Mouse (Mus musculus) WW6 (cell line): ENCODE data around the gene M1ap.

Experiments
- DNase-seq: peaks from one replicate; pipeline ENCODE4 v3.0.0-alpha.2; 2013; ENCODE audit warnings: low read depth, low spot score

M1ap gene

GRCm38 (mm10) chr6:83033249-83034185, 86.8 kb downstream of the M1ap start, which contains the start of the genes Dok1 and Loxl3:
Dok1 (minus strand) TSS chr6:83033471.
Loxl3 (plus strand) TSS chr6:83034173.
- DNase-seq, result no peak

GRCm38 (mm10) chr6:83034463-83035055, 87.9 kb downstream of the M1ap start:
- no peak for DNase-seq

DNA sequence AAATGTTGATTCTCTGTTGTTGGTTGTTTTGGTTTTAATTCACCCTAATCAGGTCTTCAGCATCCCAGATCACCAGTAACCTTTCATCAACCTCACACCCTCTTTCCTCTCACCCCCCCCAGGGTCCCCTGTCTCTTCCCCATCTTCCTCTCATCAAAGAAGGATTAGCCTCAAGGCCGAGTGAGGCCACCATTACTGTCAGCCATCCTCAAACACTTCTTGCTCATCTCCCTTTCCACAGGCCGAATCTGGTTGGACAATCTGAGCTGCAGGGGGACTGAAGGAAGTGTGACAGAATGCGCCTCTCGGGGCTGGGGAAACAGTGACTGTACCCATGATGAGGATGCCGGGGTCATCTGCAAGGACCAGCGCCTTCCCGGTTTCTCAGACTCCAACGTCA, 90.5 kb downstream of the M1ap start:
- DNase-seq, result no peak

GRCm38 (mm10) chr6:83038496-83039012, 91.9 kb downstream of the M1ap start:
- DNase-seq, result peak; percentile 79

GRCm38 (mm10) chr6:83040601-83041000, 93.9 kb downstream of the M1ap start:
- DNase-seq, result no peak

- no peak for DNase-seq
These were observed 96.9 kb downstream of the M1ap start for GRCm38 (mm10) chr6:83043561-83043960.

DNA sequence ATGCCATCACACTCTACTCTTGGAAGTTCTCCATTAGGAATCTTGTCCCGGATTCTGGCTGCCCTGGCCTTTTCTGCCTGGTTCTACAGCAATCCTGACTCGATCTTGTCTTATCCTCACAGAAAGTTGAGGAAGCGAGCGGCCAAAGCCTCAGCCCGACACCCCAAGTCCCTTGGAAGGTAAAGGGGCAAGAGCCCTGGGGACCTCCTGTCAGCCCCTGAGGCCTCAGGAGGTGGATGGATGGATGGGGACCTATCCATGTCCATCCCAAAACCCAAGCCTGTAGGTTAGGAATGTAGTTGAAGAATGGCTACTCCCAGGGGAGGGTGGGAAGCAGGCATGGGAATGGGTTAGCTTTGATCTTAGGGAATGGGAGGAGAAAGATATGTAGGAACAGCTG, 97.3 kb downstream of the M1ap start:
- DNase-seq, result no peak

DNA sequence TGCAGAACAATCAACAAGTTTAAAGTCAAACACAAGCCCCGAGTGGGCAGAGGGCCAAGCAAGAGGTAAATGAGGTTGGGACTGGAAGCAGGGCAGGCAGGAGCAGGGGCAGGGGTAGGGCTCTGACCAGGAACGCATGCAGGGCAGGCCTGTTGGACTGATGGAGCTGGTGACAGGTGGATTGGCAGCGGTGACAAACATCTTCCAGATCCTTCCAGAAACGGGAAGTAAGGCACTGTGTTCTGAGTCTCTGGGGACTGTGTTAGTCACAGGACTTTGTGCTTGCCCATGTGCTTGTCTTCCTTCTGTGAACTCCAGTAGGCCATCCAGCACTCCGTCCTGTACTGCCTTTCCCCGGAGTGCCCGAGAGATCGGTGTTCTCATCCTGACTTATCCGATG, 98.0 kb downstream of the M1ap start:
- no peak for DNase-seq

GRCm38 (mm10) chr6:83049367-83049766, 102.7 kb downstream of the M1ap start:
- no peak for DNase-seq

DNA sequence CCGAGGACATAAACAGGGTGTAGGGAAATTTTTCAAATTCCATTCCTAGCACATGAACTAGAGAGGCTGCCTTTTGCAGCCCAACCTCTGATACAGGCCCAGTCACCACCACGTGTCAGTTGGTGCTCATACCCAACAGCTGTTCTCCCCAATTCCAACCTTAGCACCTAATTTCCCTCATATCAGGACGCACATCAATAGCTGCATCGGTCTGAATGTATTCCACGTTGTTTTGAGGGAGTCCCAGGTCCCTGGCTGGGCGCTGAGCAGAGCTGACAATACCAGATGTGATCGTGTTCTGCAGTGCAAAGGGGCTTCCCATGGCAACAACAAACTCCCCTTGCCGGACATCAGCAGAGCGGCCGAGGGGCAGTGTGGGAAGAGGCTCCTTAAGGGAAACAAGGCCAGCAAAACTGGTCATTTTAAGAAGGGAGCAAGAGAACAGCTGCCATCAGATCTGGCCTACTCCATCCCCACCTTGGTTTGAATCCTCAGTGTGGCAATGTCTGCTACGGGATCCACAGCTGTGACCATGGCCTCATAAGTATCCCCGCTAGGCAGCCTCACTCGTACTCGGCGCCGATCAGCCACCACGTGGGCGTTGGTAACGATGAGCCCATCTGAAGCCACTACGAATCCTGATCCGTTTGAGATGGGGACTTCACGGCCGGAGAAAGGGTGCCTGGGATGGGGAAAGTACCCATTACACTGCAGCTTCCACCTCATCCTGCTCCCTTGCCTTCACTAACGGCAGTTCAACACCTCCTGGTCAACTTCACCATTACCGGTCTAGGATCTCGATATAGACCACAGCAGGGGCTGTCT, 106.6 kb downstream of the M1ap start:
- no peak for DNase-seq

DNA sequence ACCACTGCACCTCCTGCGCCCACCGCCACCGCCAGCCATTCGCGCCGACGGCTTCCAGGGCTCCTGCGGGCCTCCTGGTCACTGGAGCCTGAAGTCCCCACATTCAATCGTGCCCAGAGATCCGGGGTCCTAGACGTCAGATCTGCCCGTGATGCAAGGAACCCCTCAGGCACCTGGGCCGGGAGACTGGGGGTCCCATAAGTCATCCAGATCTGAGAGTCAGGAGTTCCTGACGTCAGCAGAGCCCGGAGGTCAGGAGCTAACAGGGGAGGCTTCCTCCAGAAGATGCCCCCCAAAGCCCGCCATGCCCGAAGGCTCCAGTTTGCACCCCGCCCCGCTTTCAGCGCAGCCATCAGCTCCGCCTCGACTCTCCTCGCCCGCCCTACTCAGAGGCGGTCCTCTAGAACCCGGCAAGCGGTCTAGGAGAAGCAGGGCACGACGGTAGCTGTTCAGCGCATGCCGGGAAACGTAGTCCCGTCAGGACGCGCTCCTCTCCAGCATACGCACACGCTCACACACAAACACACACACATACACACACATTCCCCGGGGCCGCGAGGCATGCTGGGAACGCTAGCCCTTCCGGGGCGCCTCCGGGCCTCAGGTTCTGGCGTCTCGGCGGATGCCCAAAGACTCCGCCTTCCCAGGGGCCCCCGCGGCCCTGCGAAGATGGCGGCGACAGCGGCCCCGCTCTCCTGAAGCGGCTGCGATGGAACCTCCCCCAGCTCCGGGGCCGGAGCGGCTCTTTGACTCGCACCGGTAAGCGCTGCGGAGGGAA, 107.6 kb downstream of the M1ap start, which contains the start of gene Aup1:
Aup1 (plus strand) TSS at position 448 of the 778 bp plus-strand sequence.
- DNase-seq, result peak; percentile 94

- DNase-seq, result no peak
These were observed 108.2 kb downstream of the M1ap start, which contains the start of gene Htra2 for GRCm38 (mm10) chr6:83054871-83055431. Htra2 (minus strand) TSS chr6:83055273.

GRCm38 (mm10) chr6:83057790-83058189, 111.1 kb downstream of the M1ap start, which contains the start of gene Dqx1:
Dqx1 (plus strand) TSS chr6:83057844.
- no peak for DNase-seq

GRCm38 (mm10) chr6:83058725-83059124, 112.0 kb downstream of the M1ap start:
- no peak for DNase-seq

- no peak for DNase-seq
These were observed 119.3 kb downstream of the M1ap start for GRCm38 (mm10) chr6:83065995-83066394.

- DNase-seq, result no peak
These were observed 119.7 kb downstream of the M1ap start for GRCm38 (mm10) chr6:83066441-83066840.

GRCm38 (mm10) chr6:83068221-83068620, 121.5 kb downstream of the M1ap start:
- no peak for DNase-seq

DNA sequence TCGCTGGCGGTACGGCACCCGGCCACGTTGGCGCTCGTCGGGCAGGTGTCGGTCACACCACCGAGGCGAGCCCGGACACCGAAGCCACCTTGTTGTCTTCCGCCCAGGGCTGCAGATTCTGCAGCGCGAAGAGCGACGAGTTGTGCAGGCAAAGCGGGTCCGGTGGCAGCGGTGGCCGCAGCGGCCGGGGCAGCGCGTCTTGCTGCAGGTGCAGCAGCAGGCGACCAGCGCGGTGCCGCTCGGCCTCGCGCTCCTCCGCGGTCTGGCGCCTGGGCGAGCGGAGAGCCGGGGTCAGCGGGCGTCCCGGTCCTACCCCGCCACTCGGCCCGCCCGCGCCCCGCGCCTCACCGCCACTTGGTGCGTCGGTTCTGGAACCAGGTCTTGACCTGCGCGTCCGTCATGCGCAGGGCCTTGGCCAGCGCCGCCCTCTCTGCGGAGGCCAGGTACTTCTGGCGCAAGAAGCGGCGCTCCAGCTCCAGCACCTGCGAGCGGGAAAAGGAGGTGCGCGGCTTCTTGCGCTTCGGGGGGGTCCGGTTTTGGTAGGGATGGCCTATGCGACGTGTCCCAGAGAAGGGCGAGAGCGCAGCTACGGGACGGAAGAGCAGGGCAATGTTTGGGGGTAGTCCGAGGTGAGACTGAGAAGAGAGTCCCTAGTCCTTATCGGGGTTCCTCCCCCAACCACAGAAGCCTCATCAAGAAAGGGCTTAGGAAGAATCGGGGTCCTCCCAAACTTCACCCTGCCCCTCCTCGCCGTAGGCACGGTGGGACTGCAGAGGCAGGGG, 122.2 kb downstream of the M1ap start:
- DNase-seq, result no peak

- DNase-seq, result no peak
These were observed 123.0 kb downstream of the M1ap start for GRCm38 (mm10) chr6:83069488-83070246.

GRCm38 (mm10) chr6:83070247-83070310, 123.4 kb downstream of the M1ap start, which contains the start of gene Tlx2:
Tlx2 (minus strand) TSS chr6:83070293.
- DNase-seq, result no peak
